Mouse (Mus musculus) stomach, postnatal 0 days (tissue): ENCODE results near the gene Cct5.

Source experiments
- CTCF ChIP-seq: IDR thresholded peaks from 2 replicates; pipeline ENCODE4 v1.5.1; 2016; ENCODE audit warnings: antibody characterized with exemption, low read depth, mild to moderate bottlenecking, moderate library complexity
- EP300 ChIP-seq: optimal IDR thresholded peaks from 2 replicates; pipeline ENCODE3; 2016; ENCODE audit warnings: antibody characterized with exemption

GRCm38 (mm10) chr15:31563577-31564546 is 37.7 kb downstream of the Cct5 start:
- no peak for TF ChIP-seq CTCF
- no peak for TF ChIP-seq EP300
